Mouse (Mus musculus): ENCODE results near the gene Dmbx1.

GRCm38 (mm10) chr4:115905701-115906100 lies 34.0 kb downstream of the Dmbx1 start:
- TF ChIP-seq TAL1 (IDR thresholded peaks at IDR 0.05; ENCODE audit: low read length) = no peak
- no peak for TF ChIP-seq GATA1 (IDR thresholded peaks at IDR 0.05; ENCODE audit: low read length)

Data from erythroblast, embryonic 14.5 days (primary cell).